Mouse (Mus musculus) cerebellum, adult 2 months (tissue): ENCODE measurements around the gene Tmem43.

Experiments used
- CTCF ChIP-seq: fragments of 200-500 bp; IDR thresholded peaks from 2 replicates; pipeline ENCODE4 v1.5.1; 2011; ENCODE audit warnings: low read depth, mild to moderate bottlenecking, control low read depth, low read length, moderate library complexity, borderline replicate concordance; ENCODE audit not compliant: insufficient read depth
- POLR2A ChIP-seq: fragments of 200-500 bp; IDR thresholded peaks from 2 replicates; pipeline ENCODE4 v1.6.1; 2011; ENCODE audit warnings: low read length, control low read depth, borderline replicate concordance; ENCODE audit not compliant: insufficient read depth

DNA sequence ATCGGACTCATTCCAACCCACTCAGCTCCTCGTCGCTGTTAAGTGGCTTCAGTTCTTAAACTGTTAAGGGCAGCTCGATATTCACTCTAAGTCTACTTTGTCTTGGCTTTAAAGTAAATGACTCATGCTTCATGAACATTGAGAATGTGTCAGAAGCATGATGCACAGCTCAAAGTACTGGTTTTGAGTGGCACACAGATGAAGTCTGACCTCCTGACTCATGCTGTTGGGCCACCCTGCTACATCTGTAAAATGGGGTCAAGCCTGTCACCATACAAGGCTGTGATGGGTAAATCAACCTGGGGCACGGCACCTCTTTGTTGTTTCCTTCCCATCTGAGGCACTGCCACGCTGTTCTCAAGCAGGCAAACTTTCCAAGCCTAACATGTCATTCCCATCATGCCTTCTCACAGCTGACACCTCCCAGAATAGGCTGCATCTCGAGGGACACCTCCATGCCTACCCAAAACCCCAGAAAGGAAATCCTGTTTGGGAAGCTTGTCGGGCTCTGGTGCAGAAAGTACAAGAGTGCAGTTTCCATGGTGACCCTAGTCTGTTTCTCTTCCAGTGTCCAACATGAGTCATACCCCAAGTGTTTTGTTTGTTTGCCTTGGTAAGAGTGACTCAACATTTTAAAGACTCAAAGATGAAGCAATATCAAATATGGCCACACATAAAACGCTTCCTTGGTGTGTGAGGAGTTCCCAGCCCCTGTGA is 15.2 kb downstream of the Tmem43 start:
- TF ChIP-seq CTCF (no peak), POLR2A (no peak)
